Mouse (Mus musculus) heart, postnatal 36 days (tissue): ENCODE measurements around the gene Gm4869. TPM values are rescaled to one million over a fixed set of nuclear protein-coding genes. Genes with fewer than 3 reads are reported as not detected.

Experiments used
- DNase-seq, 2 experiments: peaks; one replicate each; pipeline ENCODE4 v3.0.0; 2021 to 2022
- intact Hi-C: fragments of 180-260 bp; cut with DNase I; formaldehyde crosslinking; loops from one replicate; pipeline ENCODE4 v1.15.1; 2025
- microRNA-seq, 2 experiments: library from miRNA; unstranded; fragments of <30 nt; microRNA quantifications; one replicate each; pipeline ENCODE4 v1.2.0; 2021; ENCODE audit warnings: borderline number of aligned reads in 2 of 2
- total RNA-seq, 2 experiments: library from RNA; stranded (reverse); gene quantifications; 2 replicates each; pipeline ENCODE4 v1.2.3; 2021

The Gm4869 gene
- total RNA-seq, 2 experiments from 2014 or later, result not detected

- no peak for DNase-seq
- intact Hi-C loops, result no loop called here
Observed at GRCm38 (mm10) chr5:140514799-140515486, 69.5 kb downstream of the Gm4869 start.

- intact Hi-C loops, result no loop called here
- DNase-seq, result no peak
Observed at GRCm38 (mm10) chr5:140517159-140517920, 71.9 kb downstream of the Gm4869 start.

- intact Hi-C loops, result no loop called here
- no peak for DNase-seq
Observed at GRCm38 (mm10) chr5:140517921-140518230, 72.4 kb downstream of the Gm4869 start.

- intact Hi-C loops, result no loop called here
Observed at GRCm38 (mm10) chr5:140521196-140521595, 75.8 kb downstream of the Gm4869 start.

GRCm38 (mm10) chr5:140526754-140527153, 81.3 kb downstream of the Gm4869 start:
- intact Hi-C loops, result no loop called here
- no peak for DNase-seq

More at GRCm38 (mm10) chr5:140521196-140521595, 75.8 kb downstream of the Gm4869 start:
- no peak for DNase-seq

GRCm38 (mm10) chr5:140538111-140538683, 92.8 kb downstream of the Gm4869 start:
- no peak for DNase-seq
- intact Hi-C loops, result loop anchor here (5.0 kb wide), 2 partner anchors 121 to 201 kb away; partner anchors contain the start of gene Eif3b

- DNase-seq, result peak; percentile 84 to 93
- intact Hi-C loops, result loop anchor here (1.0 to 5.0 kb wide), 4 partner anchors 37 to 145 kb away; no protein-coding TSS in a partner anchor
Observed at GRCm38 (mm10) chr5:140540106-140540505, 94.7 kb downstream of the Gm4869 start.

- intact Hi-C loops, result loop anchor here (5.0 kb wide), 1 partner anchor 34 kb away; no protein-coding TSS in a partner anchor
- no peak for DNase-seq
Observed at GRCm38 (mm10) chr5:140542811-140543575, 97.5 kb downstream of the Gm4869 start.

Small RNA genes lying within 50 kb of the gene (microRNA-seq; reads per million reads assigned to microRNA genes)
- gene Mir7038, result 0 reads per million in 2 experiments

Other genes with a start within 250 kb of the Gm4869 start
- gene Mad1l1, start 124.1 kb upstream of the Gm4869 start, total RNA-seq, result 10 to 100 TPM in 1 of 2 experiments, 1 to 10 TPM in 1; 9.6 to 10.6 TPM
- gene Nudt1, start 124.0 kb upstream of the Gm4869 start, total RNA-seq, result 10 to 100 TPM in 1 of 2 experiments, 1 to 10 TPM in 1; 8.9 to 10.2 TPM
- 10 to 100 TPM; 10.5 to 11.0 TPM for gene Mrm2, start 113.7 kb upstream of the Gm4869 start, total RNA-seq
- 10 to 100 TPM; 14.0 to 19.6 TPM for gene Snx8, start 56.4 kb upstream of the Gm4869 start, total RNA-seq
- gene Eif3b, start 26.3 kb upstream of the Gm4869 start, total RNA-seq, result 10 to 100 TPM; 89.8 to 97.7 TPM
- gene Chst12, start 59.9 kb downstream of the Gm4869 start, total RNA-seq, result 1 to 10 TPM; 5.5 to 6.7 TPM
- not detected for gene Grifin, start 119.4 kb downstream of the Gm4869 start, total RNA-seq
- gene Lfng, start 161.7 kb downstream of the Gm4869 start, total RNA-seq, result 1 to 10 TPM; 7.2 to 9.1 TPM
- gene Ttyh3, start 203.4 kb downstream of the Gm4869 start, total RNA-seq, result 10 to 100 TPM; 13.4 to 14.7 TPM